Mouse (Mus musculus) forebrain, embryonic 16.5 days (tissue): ENCODE data around the gene Trim39. TPM values are rescaled to one million over a fixed set of nuclear protein-coding genes. Genes with fewer than 3 reads are reported as not detected.
"Not testable (repeated sequence)": the region's sequence is repeated elsewhere in the genome, so short reads cannot be mapped to it uniquely, and the experiment has no call there.

ENCODE experiments used
- ATAC-seq: fragments of 200-750 bp; cut with Nextera tagmentation; 2 replicates; pipeline ENCODE4 v1.8.0; 2017; ENCODE audit warnings: mild to moderate bottlenecking, moderate library complexity
- H3K27ac ChIP-seq: fragments of 300-500 bp; sonication (generic); 2 replicates; pipeline ENCODE4 v1.5.1; 2014; ENCODE audit warnings: low read length, control low read depth
- H3K27me3 ChIP-seq: fragments of 300-500 bp; sonication (generic); replicated peaks from 2 replicates; pipeline ENCODE4 v1.6.1; 2014; ENCODE audit warnings: low read length; ENCODE audit not compliant: control insufficient read depth, insufficient read depth
- H3K36me3 ChIP-seq: fragments of 300-500 bp; sonication (generic); 2 replicates; pipeline ENCODE4 v1.6.1; 2014; ENCODE audit not compliant: control insufficient read depth, insufficient read depth
- H3K4me1 ChIP-seq: fragments of 300-500 bp; sonication (generic); replicated peaks from 2 replicates; pipeline ENCODE4 v1.6.1; 2014; ENCODE audit warnings: low read length; ENCODE audit not compliant: control insufficient read depth, insufficient read depth
- H3K4me2 ChIP-seq: fragments of 300-500 bp; sonication (generic); 2 replicates; pipeline ENCODE4 v1.6.1; 2014; ENCODE audit warnings: mild to moderate bottlenecking, low read length, control low read depth
- H3K4me3 ChIP-seq: fragments of 300-500 bp; sonication (generic); replicated peaks from 2 replicates; pipeline ENCODE4 v1.5.1; 2014; ENCODE audit warnings: mild to moderate bottlenecking, low read length, control low read depth
- H3K9ac ChIP-seq: fragments of 300-500 bp; sonication (generic); replicated peaks from 2 replicates; pipeline ENCODE4 v1.6.1; 2014; ENCODE audit warnings: low read depth, low read length, control low read depth
- H3K9me3 ChIP-seq: fragments of 300-500 bp; sonication (generic); 2 replicates; pipeline ENCODE4 v1.6.1; 2016; ENCODE audit warnings: low read length; ENCODE audit not compliant: control insufficient read depth
- WGBS: fragments of 180-500 bp; shearing (Covaris S2); extraction: QIAGEN DNeasy Blood & Tissue Kit; methylation state at CpG from one replicate; pipeline ENCODE4 v1.1.7; 2014; 5-methylcytosine and 5-hydroxymethylcytosine counted together
- polyA plus RNA-seq: library from polyadenylated mRNA; unstranded; fragments of >200 nt; fragmentation: Nextera tagmentation; extraction: Ambion mirVana; gene quantifications from 2 replicates; pipeline ENCODE4 v1.2.1, GENCODE M21; 2015

The Trim39 gene
- 27.9 and 31.8 TPM in 2 replicates for polyA plus RNA-seq

- Histone ChIP-seq H3K36me3 (peaks cover 6% of the 10 kb centered on the region), H3K4me1 (peaks cover 33% of the 10 kb centered on the region), H3K4me3 (peak within 1 kb of the TSS; percentile 99), H3K9ac (peak within 1 kb of the TSS; percentile 96), H3K27me3 (no peaks in the 10 kb centered on the region), H3K9me3 (no peaks in the 10 kb centered on the region), H3K4me2 (peak within 1 kb of the TSS; percentile 97), H3K27ac (peak within 1 kb of the TSS; percentile 95)
- 1% methylated on average over 43 of the region's 43 CpGs for WGBS
- peak; percentile 79 for ATAC-seq
Observed at GRCm38 (mm10) chr17:36271586-36272256, at the start of gene Trim39. TSS of gene Trim39 (minus strand) at chr17:36272247.

GRCm38 (mm10) chr17:36315689-36316253 lies 43.7 kb upstream of the Trim39 start:
- H3K9me3 ChIP-seq: no peaks in the 10 kb centered on the region

GRCm38 (mm10) chr17:36315041-36315688 lies 43.1 kb upstream of the Trim39 start:
- H3K27ac ChIP-seq: peak overlapping the region; percentile 92
- H3K4me1 ChIP-seq: peaks cover 4% of the 10 kb centered on the region; the same call in 1 of the 2 replicates
- H3K4me2 ChIP-seq: peak overlapping the region; percentile 72
- H3K9me3 ChIP-seq: no peaks in the 10 kb centered on the region
- no peaks in the 10 kb centered on the region for H3K36me3 ChIP-seq
- H3K4me3 ChIP-seq: peak overlapping the region; percentile 66
- H3K9ac ChIP-seq: peak overlapping the region; percentile 71
- peak; percentile 94 for ATAC-seq
- WGBS: under 1% methylated on average over 19 of the region's 19 CpGs
- H3K27me3 ChIP-seq: no peaks in the 10 kb centered on the region

More at GRCm38 (mm10) chr17:36315689-36316253, 43.7 kb upstream of the Trim39 start:
- Histone ChIP-seq H3K4me2 (peak overlapping the region; percentile 72), H3K27ac (peak overlapping the region; percentile 92), H3K9ac (peak overlapping the region; percentile 71), H3K4me3 (peak overlapping the region; percentile 66), H3K36me3 (no peaks in the 10 kb centered on the region), H3K4me1 (peaks cover 4% of the 10 kb centered on the region; the same call in 1 of the 2 replicates), H3K27me3 (no peaks in the 10 kb centered on the region)
- peak; percentile 51 for ATAC-seq
- WGBS: 16% methylated on average over 5 of the region's 5 CpGs

- H3K27me3 ChIP-seq: no peaks in the 10 kb centered on the region
- no peaks in the 10 kb centered on the region for H3K36me3 ChIP-seq
- H3K4me3 ChIP-seq: peak overlapping the region; percentile 66
- no peaks in the 10 kb centered on the region for H3K9me3 ChIP-seq
- peak; percentile 54 for ATAC-seq
- peak overlapping the region; percentile 71 for H3K9ac ChIP-seq
- peak overlapping the region; percentile 72 for H3K4me2 ChIP-seq
- 3% methylated on average over 9 of the region's 9 CpGs for WGBS
- peaks cover 4% of the 10 kb centered on the region; the same call in 1 of the 2 replicates for H3K4me1 ChIP-seq
- H3K27ac ChIP-seq: peak overlapping the region; percentile 92
Observed at GRCm38 (mm10) chr17:36314511-36314910, 42.5 kb upstream of the Trim39 start.

GRCm38 (mm10) chr17:36309293-36309692 lies 37.2 kb upstream of the Trim39 start:
- no peak overlapping the region for H3K27ac ChIP-seq
- no peak overlapping the region for H3K9ac ChIP-seq
- H3K9me3 ChIP-seq: no peaks in the 10 kb centered on the region
- H3K4me2 ChIP-seq: no peak overlapping the region
- WGBS: 38% methylated on average over 1 of the region's 1 CpGs
- no peak for ATAC-seq
- H3K4me1 ChIP-seq: peaks cover 3% of the 10 kb centered on the region
- no peaks in the 10 kb centered on the region for H3K27me3 ChIP-seq
- no peak overlapping the region for H3K4me3 ChIP-seq
- H3K36me3 ChIP-seq: no peaks in the 10 kb centered on the region

GRCm38 (mm10) chr17:36308855-36309254 lies 36.8 kb upstream of the Trim39 start:
- not testable (repeated sequence) for H3K27me3 ChIP-seq, H3K4me1 ChIP-seq, H3K9ac ChIP-seq, H3K36me3 ChIP-seq, H3K4me3 ChIP-seq, H3K9me3 ChIP-seq, H3K27ac ChIP-seq, H3K4me2 ChIP-seq
- peak; percentile 72 for ATAC-seq
- 3% methylated on average over 3 of the region's 3 CpGs for WGBS

GRCm38 (mm10) chr17:36286390-36286789 lies 14.3 kb upstream of the Trim39 start, which contains the start of gene H2-M10.2:
TSS of gene H2-M10.2 (minus strand) at chr17:36286490.
- no peaks in the 10 kb centered on the region for H3K4me1 ChIP-seq
- WGBS: 94% methylated on average over 2 of the region's 2 CpGs

GRCm38 (mm10) chr17:36281521-36282245 lies 9.6 kb upstream of the Trim39 start:
- H3K36me3 ChIP-seq: peaks cover 17% of the 10 kb centered on the region
- H3K27me3 ChIP-seq: no peaks in the 10 kb centered on the region
- H3K27ac ChIP-seq: no peak overlapping the region
- no peaks in the 10 kb centered on the region for H3K4me1 ChIP-seq
- no peak for ATAC-seq
- H3K9me3 ChIP-seq: peaks cover 2% of the 10 kb centered on the region; the same call in 1 of the 2 replicates
- 91% methylated on average over 4 of the region's 4 CpGs for WGBS
- H3K4me3 ChIP-seq: no peak overlapping the region
- H3K9ac ChIP-seq: no peak overlapping the region
- no peak overlapping the region for H3K4me2 ChIP-seq

More at GRCm38 (mm10) chr17:36286390-36286789, 14.3 kb upstream of the Trim39 start, which contains the start of gene H2-M10.2:
- H3K4me3 ChIP-seq: no peak within 1 kb of the TSS
- no peaks in the 10 kb centered on the region for H3K27me3 ChIP-seq
- no peak for ATAC-seq
- no peak within 1 kb of the TSS for H3K27ac ChIP-seq
- H3K4me2 ChIP-seq: no peak within 1 kb of the TSS
- H3K36me3 ChIP-seq: peaks cover 4% of the 10 kb centered on the region; the same call in 1 of the 2 replicates
- peaks cover 2% of the 10 kb centered on the region; the same call in 1 of the 2 replicates for H3K9me3 ChIP-seq
- H3K9ac ChIP-seq: no peak within 1 kb of the TSS
